Mouse (Mus musculus): ENCODE results near the gene Plxnb2.

- TF ChIP-seq CTCF (IDR thresholded peaks at IDR 0.05): no peak
- TF ChIP-seq EP300 (IDR thresholded peaks at IDR 0.05; ENCODE audit: insufficient read depth, low read depth, low read length): peak; percentile 61; the same call in 1 of the 2 replicates
These were observed 10.5 kb downstream of the Plxnb2 start for GRCm38 (mm10) chr15:89170102-89170501.

Data from heart, adult 2 months (tissue).